Mouse (Mus musculus) CD4-positive, CD25-positive, alpha-beta regulatory T cell, adult 2 months (primary cell): ENCODE results near the gene Reps1.
A peak's percentile ranks its signal among the peaks of the same experiment; 100 is the strongest.

Source experiments
- DNase-seq: peaks from one replicate; pipeline ENCODE4 v3.0.0-alpha.2; 2012; ENCODE audit warnings: low read depth, low spot score

The Reps1 gene

DNA sequence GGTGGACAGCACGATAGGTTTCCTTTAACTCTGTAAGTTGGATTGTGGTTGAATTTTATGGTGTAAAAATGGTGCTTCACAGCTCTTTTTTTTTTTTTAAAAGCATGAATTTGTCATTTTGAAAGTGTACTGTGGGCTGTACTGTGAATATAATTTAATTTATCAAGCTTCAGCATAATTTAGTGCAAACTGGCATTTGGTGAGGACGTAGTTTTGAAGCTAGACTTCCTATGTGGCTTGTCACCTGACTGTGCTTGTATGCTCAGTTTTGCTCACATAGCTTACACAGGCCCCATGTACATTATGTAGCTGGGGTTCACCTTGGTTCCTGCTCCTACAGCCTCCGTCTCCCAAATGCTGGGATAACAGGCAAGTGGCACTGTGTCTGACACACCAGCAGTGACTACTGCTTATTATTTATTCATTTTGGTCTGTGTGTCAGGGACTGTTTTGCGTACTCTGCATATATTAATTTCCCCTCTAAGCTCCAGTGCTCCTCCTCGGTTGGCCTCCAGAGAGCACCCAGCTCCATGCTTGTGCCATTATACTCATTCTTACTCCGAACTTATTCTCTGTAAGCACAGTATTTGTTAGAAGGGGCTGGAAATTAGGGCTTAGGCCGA, 9.1 kb downstream of the Reps1 start:
- peak; percentile 53 for DNase-seq

DNA sequence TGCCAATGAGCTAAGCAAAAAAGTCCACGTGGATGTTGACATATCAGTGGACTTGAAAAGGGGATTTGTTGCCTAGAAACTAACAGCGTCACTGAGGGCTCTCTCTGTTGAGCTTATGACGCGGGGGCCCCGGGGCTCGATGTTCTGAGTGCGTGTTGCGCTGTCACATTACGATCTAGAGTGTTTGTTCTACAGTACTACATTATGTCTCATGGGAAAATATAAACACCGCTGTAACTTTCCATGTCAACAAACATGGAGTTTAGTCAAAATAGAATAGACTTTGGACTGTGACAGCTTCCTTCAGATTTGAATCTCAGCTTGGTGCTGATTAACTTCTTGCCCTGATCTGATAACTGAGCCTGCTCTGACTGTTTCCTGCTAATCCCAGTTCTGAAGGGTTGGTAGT, 10.4 kb downstream of the Reps1 start:
- DNase-seq, result no peak

DNA sequence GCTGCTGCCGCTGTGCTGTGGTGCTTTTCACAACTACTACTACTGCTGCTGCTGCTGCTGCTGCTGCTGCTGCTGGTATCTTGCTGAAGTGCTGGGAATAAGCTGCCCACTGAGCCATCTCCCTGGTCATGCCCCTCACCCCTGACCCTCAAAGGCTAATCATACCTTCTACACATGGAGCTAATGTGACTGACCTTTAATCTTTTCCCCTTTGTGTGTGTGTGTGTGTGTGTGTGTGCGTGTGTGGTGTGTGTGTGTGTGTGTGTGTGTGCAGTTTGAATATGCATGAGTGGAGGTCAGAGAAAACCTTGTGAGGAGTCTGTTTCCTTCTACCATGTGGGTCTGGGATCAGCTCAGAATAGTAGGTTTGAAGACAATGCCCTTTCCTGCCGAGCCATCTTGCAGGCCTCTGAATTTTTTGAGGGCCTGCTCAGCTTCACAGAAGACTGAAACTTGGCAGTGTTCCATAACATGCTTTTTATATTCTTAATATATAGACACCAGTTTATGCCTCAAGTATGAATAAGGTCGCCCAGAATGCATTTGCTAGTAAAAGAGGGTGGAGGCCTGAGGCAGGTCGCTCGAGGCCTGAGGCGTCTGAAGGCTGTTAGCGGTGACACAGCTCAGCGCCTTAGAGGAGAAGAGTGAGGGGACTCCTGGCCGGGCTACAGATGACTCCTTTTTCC, 12.2 kb downstream of the Reps1 start:
- no peak for DNase-seq

DNA sequence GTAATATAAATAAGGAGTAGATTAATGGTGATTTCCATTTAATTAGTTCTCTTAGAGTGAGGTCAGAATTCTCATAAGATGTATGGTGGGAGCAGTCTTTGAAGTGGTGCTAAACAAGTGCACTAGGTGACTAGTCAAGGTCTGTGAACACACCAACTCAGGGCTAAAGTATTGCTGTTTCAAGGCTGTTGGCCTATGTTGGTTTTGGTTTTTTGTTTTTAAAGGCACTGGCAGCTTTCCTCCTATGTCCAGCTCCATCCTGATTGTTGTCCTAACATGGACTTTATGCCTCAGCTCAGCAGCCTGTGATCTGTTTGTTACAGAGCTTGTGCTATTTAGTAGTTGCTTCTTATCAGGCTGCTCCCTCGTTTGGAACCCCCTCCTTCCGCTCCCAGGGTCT, 13.2 kb downstream of the Reps1 start:
- DNase-seq, result no peak

DNA sequence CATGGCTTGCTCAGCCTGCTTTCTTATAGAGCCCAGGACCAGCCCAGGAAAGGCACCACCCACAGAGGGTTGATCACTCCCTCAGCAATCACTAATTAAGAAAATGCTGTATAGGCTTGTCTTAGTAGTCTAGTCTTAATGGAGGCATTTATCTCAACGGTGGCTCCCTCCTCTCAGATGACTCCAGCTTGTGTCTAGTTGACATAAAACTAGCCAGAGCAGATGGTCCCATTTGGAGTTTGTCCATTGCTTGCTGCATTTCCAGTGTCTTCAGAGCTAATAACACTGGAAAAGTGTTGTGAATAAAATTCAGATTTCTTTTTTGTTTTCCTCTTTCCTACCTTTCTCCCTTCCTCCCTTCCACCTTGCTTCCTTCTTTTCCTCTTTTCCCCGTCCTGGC, 13.9 kb downstream of the Reps1 start:
- no peak for DNase-seq

DNA sequence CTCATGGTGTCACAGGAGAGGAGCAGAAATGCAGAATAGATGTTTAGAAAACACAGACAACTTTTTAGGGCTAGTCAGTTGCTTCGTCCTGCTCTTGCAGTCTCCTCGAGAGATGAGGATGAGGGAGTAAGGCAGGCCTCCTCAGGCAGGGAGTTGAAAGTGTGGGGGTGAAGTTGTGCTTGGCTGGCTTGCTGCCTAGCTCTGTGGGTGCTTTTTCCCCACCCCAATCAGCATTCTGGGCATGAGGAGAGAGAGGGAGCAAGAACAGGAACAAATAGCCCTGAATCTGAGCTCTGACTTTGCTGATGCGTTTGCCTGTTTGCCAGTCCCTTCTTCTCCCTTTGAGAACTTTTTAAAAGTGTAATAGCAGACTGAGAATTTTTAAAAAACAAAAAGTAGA, 14.5 kb downstream of the Reps1 start:
- DNase-seq, result no peak

DNA sequence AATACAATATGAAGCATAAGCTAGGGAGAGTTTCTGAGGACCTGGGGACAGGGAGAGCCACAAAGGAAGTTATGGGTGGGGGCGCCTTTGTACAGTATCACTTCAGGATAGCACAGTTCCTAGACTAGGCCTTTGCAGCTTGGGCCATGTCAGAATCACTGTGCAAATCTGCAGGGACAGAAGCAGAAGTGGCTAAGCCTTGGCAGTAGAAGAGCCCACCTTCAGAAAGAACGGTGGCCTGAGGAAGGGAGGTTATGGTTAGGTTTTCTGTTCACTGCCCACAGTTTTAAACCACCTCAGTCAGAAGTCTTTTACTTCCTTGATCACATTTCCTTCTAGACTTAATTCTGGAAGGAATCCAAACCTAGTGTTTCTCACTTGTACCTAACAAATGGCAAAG, 15.0 kb downstream of the Reps1 start:
- DNase-seq, result no peak

GRCm38 (mm10) chr10:18072871-18073270, 17.2 kb downstream of the Reps1 start:
- no peak for DNase-seq

GRCm38 (mm10) chr10:18074383-18075075, 18.9 kb downstream of the Reps1 start:
- no peak for DNase-seq

- no peak for DNase-seq
These were observed 20.2 kb downstream of the Reps1 start for GRCm38 (mm10) chr10:18075845-18076244.

GRCm38 (mm10) chr10:18081536-18081935, 25.9 kb downstream of the Reps1 start:
- DNase-seq, result no peak

DNA sequence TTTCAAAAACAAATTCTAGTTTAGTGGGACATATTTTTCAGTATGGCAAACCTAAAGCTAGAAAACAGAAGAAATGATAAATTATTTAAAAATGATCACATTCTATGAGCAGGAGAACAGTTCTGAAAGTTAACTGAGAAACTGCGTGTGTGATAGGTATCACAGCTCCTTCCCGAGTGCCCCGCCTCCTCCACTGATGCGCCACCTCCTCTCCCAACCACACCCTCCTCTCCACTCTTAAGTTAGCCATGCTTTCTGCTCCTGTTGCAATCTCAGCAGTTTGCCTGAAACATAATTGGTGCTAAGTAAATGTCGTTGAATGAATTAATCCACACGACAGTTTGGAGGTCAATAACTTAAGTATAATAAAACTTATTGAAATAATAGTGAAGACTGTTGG, 27.1 kb downstream of the Reps1 start:
- no peak for DNase-seq

DNA sequence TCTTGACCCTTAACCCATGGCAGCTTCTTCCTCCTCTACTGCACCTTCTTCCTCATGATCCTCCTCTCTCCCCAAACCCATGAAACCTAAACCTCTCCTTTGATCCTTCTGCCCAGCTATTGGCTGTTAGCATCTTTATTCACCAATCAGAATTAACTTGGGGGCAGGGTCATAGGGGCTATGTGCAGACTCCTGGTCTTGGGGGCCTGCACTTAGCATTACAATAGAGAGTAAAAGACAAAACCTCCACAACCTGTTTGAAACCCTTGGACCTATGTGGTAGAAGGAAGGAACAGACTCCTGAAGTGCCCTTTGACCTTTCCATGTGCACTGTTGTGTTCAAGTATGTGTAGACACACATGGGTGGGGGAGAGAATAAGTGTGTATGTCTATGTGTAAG, 35.0 kb downstream of the Reps1 start:
- no peak for DNase-seq

DNA sequence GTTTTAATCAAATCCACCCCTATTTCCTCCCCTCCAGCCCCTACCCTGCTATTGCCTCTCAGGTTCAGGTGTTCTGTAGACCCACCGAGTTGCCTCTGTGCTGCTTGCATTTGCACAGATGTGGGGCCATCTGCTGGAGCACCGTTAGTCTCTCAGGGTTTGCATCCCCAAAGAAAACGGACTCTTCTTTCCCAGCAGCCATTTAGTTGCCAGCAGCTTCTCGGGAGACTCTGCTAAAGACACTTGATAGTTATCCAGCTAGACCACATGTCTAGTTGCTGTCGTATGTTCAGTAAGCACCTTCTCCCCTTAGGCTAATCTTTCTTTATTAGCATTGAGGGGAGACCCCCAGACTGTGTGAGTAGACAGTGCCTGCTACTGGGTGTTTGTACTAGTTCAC, 46.5 kb downstream of the Reps1 start:
- no peak for DNase-seq

GRCm38 (mm10) chr10:18107471-18107870, 51.8 kb downstream of the Reps1 start:
- peak; percentile 55 for DNase-seq

- DNase-seq, result no peak
These were observed 55.3 kb downstream of the Reps1 start for GRCm38 (mm10) chr10:18110940-18111339.

DNA sequence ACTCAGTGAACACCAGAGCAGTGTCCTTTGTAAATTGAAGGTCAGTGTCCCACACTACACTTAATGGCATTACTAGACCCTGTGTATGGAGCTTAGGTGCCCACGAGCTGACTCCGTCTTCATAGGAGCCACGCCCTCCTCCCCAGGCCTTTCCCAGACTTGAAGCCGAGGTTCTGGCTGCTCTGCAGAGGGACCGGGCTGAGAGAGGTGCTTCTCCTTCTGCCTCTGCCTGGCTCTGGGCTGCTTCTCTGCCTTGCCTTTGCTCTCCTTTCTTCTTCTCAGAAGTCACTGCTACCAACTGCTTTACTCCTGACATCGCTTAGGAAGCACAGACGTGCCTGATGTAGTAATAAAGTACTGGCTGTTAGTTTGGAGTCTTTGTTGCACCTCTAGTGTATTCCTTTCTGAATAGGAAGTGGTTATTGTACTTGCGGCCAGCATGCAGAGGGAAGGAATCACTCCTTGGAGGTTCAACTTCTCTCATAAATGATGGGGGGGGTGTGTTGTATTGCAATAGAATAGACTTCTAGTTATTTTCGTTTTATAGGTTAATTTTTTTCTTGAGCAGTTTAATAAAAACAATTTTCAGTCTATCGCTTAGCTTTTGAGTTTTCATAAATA, 57.9 kb downstream of the Reps1 start:
- no peak for DNase-seq

- DNase-seq, result no peak
These were observed 62.7 kb downstream of the Reps1 start for GRCm38 (mm10) chr10:18118336-18118735.

GRCm38 (mm10) chr10:18130276-18130675, 74.6 kb downstream of the Reps1 start:
- no peak for DNase-seq

DNA sequence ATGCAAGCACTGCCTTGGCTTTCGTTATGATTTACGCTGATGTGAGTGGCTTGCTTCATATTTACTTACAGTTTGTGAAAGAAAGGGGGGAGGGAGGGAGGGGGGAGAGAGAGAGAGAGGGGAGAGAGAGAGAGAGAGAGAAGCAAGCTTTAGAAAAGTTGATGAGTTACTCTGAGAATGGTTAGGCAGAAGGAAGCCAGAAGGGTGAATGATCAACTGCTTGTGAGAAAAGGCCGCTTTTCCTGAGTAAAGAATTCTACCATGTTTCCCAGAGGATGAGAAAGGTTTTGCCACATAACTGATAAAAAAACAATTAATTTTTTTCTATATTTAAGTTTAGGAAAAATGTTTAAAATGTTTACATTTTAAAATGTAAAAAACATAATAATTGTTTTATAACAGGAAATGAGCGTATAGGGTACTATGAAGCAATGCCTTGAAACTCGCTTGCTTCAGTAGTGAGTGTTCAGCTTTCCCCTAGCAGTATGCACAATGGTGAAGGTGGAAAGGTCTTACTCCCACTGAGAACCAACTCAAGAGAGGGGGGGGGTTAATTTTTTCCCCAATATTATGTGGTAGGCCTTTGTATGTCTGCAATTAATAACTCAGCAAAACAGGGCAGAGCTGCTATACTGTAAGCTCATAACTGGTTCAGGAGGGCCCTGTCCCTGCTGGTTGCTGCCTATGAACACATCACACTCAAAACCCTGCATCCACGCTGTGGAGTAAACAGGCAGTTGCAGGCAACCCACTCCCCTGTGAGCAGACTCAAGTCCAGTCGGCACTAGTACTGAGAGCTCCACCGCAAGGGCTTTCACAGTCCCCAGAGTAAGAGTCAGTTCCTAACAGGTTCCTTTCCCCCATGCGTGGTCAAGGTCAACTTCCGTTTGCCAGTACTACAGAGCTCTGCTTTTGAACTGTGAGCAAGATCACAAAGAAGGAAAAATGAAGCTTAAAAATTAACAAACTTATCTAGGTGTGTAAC, 76.3 kb downstream of the Reps1 start:
- DNase-seq, result no peak

DNA sequence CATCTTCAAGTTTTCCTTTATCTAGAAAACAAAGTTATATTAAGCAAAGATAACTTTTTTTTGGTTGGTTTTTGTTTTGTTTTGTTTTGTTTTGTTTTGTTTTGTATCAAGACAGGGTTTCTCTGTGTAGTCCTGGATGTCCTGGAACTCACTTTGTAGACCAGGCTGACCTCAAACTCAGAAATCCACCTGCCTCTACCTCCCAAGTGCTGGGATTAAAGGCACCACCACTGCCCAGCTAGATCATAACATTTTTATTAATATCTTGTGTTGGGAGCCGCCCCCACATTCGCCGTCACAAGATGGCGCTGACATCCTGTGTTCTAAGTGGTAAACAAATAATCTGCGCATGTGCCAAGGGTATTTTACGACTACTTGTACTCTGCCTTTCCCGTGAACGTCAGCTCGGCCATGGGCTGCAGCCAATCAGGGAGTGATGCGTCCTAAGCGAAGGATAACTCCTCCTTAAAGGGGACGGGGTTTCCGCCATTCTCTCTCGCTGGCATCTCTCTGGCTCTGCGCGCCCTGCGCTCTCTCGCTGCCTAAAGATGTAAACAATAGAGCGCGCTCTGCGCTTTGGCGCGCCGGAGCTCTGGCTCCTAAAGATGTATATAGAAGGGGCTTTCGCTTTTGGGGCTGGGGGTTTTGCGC, 83.3 kb downstream of the Reps1 start:
- DNase-seq, result peak; percentile 45
